Mouse (Mus musculus) hindbrain, postnatal 0 days (tissue): ENCODE measurements around the gene Prkcg. TPM values are rescaled to one million over a fixed set of nuclear protein-coding genes. Genes with fewer than 3 reads are reported as not detected.

Experiments used
- ATAC-seq: fragments of 200-750 bp; cut with Nextera tagmentation; 2 replicates; pipeline ENCODE4 v1.8.0; 2017; ENCODE audit warnings: mild to moderate bottlenecking, moderate TSS enrichment, moderate library complexity
- DNase-seq: peaks from one replicate; pipeline ENCODE4 v3.0.0-alpha.2; 2015; ENCODE audit warnings: low spot score
- H3K27ac ChIP-seq: fragments of 300-500 bp; sonication (generic); 2 replicates; pipeline ENCODE4 v1.5.1; 2014; ENCODE audit warnings: mild to moderate bottlenecking
- H3K27me3 ChIP-seq: fragments of 300-500 bp; sonication (generic); 2 replicates; pipeline ENCODE4 v1.6.1; 2014; ENCODE audit warnings: low read length, mixed read lengths; ENCODE audit not compliant: insufficient read depth
- H3K36me3 ChIP-seq: fragments of 300-500 bp; sonication (generic); 2 replicates; pipeline ENCODE4 v1.6.1; 2014; ENCODE audit warnings: low read length, mixed read lengths; ENCODE audit not compliant: insufficient read depth
- H3K4me1 ChIP-seq: fragments of 300-500 bp; sonication (generic); 2 replicates; pipeline ENCODE4 v1.6.1; 2014; ENCODE audit warnings: antibody characterized with exemption, low read length, mixed read lengths; ENCODE audit not compliant: insufficient read depth
- H3K4me2 ChIP-seq: fragments of 300-500 bp; sonication (generic); 2 replicates; pipeline ENCODE4 v1.6.1; 2014; ENCODE audit warnings: low read depth, mild to moderate bottlenecking, low read length, moderate library complexity, mixed read lengths
- H3K4me3 ChIP-seq: fragments of 300-500 bp; sonication (generic); 2 replicates; pipeline ENCODE4 v1.5.1; 2014; ENCODE audit warnings: low read length
- H3K9ac ChIP-seq: fragments of 300-500 bp; sonication (generic); replicated peaks from 2 replicates; pipeline ENCODE4 v1.6.1; 2014; ENCODE audit warnings: mild to moderate bottlenecking, low read length, moderate library complexity, mixed read lengths
- H3K9me3 ChIP-seq: fragments of 300-500 bp; sonication (generic); 2 replicates; pipeline ENCODE4 v1.6.1; 2016; ENCODE audit warnings: low read length, mixed read lengths
- CTCF ChIP-seq: IDR thresholded peaks from 2 replicates; pipeline ENCODE4 v1.5.1; 2016; ENCODE audit warnings: antibody characterized with exemption, control low read depth, low read depth
- WGBS: fragments of 180-500 bp; shearing (Covaris S2); extraction: QIAGEN DNeasy Blood & Tissue Kit; methylation state at CpG from one replicate; pipeline ENCODE4 v1.1.7; 2014; 5-methylcytosine and 5-hydroxymethylcytosine counted together
- polyA plus RNA-seq: library from polyadenylated mRNA; unstranded; fragments of >200 nt; fragmentation: Nextera tagmentation; extraction: Ambion mirVana; gene quantifications from 2 replicates; pipeline ENCODE4 v1.2.1, GENCODE M21; 2015
- total RNA-seq: library from RNA; depleted of rRNA; stranded (reverse); fragments of >200 nt; gene quantifications from 2 replicates; pipeline ENCODE4 v1.2.3, GENCODE M21; 2014

The Prkcg gene
- total and polyA plus RNA-seq, 2 experiments from 2014 or later: 4.2 to 8.0 TPM

- Histone ChIP-seq H3K4me1 (0 out of 2 replicates have a peak, but pooled peaks cover 5% of the 10 kb centered on the region), H3K27ac (no peak overlapping the region), H3K27me3 (no peaks in the 10 kb centered on the region; the same call in 1 of the 2 replicates), H3K4me3 (peak overlapping the region; percentile 55), H3K4me2 (peak overlapping the region; percentile 88), H3K9me3 (no peaks in the 10 kb centered on the region), H3K9ac (peak overlapping the region; percentile 54; the same call in 1 of the 2 replicates), H3K36me3 (peaks cover 6% of the 10 kb centered on the region; the same call in 1 of the 2 replicates)
- ATAC-seq: peak; percentile 36; the same call in 1 of the 2 replicates
- TF ChIP-seq CTCF: peak; percentile 77
- DNase-seq: peak; percentile 74
- under 1% methylated on average over 16 of the region's 16 CpGs for WGBS
Measured at GRCm38 (mm10) chr7:3302556-3303275, 13.7 kb downstream of the Prkcg start.

- H3K9me3 ChIP-seq: no peaks in the 10 kb centered on the region
- H3K4me2 ChIP-seq: peak overlapping the region; percentile 88
- peak overlapping the region; percentile 54 for H3K9ac ChIP-seq
- TF ChIP-seq CTCF: no peak
- H3K4me1 ChIP-seq: 0 out of 2 replicates have a peak, but pooled peaks cover 5% of the 10 kb centered on the region
- no peak overlapping the region for H3K27ac ChIP-seq
- peak overlapping the region; percentile 55 for H3K4me3 ChIP-seq
- no peaks in the 10 kb centered on the region; the same call in 1 of the 2 replicates for H3K27me3 ChIP-seq
- peak; percentile 73 for DNase-seq
- peak; percentile 61 for ATAC-seq
- 2% methylated on average over 27 of the region's 29 CpGs for WGBS
- peaks cover under 1% of the 10 kb centered on the region; the same call in 1 of the 2 replicates for H3K36me3 ChIP-seq
Measured at GRCm38 (mm10) chr7:3303276-3303781, 14.3 kb downstream of the Prkcg start.

- H3K4me1 ChIP-seq: 0 out of 2 replicates have a peak, but pooled peaks cover 5% of the 10 kb centered on the region
- WGBS: 3% methylated on average over 12 of the region's 12 CpGs
- no peak overlapping the region for H3K27ac ChIP-seq
- peak overlapping the region; percentile 55 for H3K4me3 ChIP-seq
- DNase-seq (no peak), ATAC-seq (peak; percentile 37)
- TF ChIP-seq CTCF: peak; percentile 19; the same call in 1 of the 2 replicates
- peak overlapping the region; percentile 54 for H3K9ac ChIP-seq
- H3K27me3 ChIP-seq: no peaks in the 10 kb centered on the region; the same call in 1 of the 2 replicates
- H3K9me3 ChIP-seq: no peaks in the 10 kb centered on the region
- no peaks in the 10 kb centered on the region for H3K36me3 ChIP-seq
- H3K4me2 ChIP-seq: peak overlapping the region; percentile 88
Measured at GRCm38 (mm10) chr7:3303789-3304188, 14.8 kb downstream of the Prkcg start.

GRCm38 (mm10) chr7:3304298-3304697, 15.3 kb downstream of the Prkcg start:
- ATAC-seq (peak; percentile 17; the same call in 1 of the 2 replicates), DNase-seq (peak; percentile 31)
- TF ChIP-seq CTCF: no peak
- Histone ChIP-seq H3K4me2 (peak overlapping the region; percentile 88), H3K4me3 (peak overlapping the region; percentile 55), H3K36me3 (no peaks in the 10 kb centered on the region), H3K4me1 (0 out of 2 replicates have a peak, but pooled peaks cover 5% of the 10 kb centered on the region), H3K9ac (peak overlapping the region; percentile 54; the same call in 1 of the 2 replicates), H3K9me3 (no peaks in the 10 kb centered on the region), H3K27me3 (no peaks in the 10 kb centered on the region; the same call in 1 of the 2 replicates), H3K27ac (no peak overlapping the region)
- 3% methylated on average over 8 of the region's 10 CpGs for WGBS

- no peak for DNase-seq
Measured at GRCm38 (mm10) chr7:3306400-3306799, 17.4 kb downstream of the Prkcg start.

GRCm38 (mm10) chr7:3308646-3309045, 19.7 kb downstream of the Prkcg start:
- no peak for TF ChIP-seq CTCF
- no peaks in the 10 kb centered on the region; the same call in 1 of the 2 replicates for H3K27me3 ChIP-seq
- H3K4me2 ChIP-seq: no peak overlapping the region
- no peaks in the 10 kb centered on the region for H3K36me3 ChIP-seq
- ATAC-seq: no peak
- H3K27ac ChIP-seq: no peak overlapping the region
- H3K4me3 ChIP-seq: no peak overlapping the region
- no peaks in the 10 kb centered on the region for H3K9me3 ChIP-seq
- no peak overlapping the region for H3K9ac ChIP-seq
- 76% methylated on average over 4 of the region's 4 CpGs for WGBS
- no peak for DNase-seq
- H3K4me1 ChIP-seq: 0 out of 2 replicates have a peak, but pooled peaks cover 5% of the 10 kb centered on the region

More at GRCm38 (mm10) chr7:3306400-3306799, 17.4 kb downstream of the Prkcg start:
- Histone ChIP-seq H3K27me3 (no peaks in the 10 kb centered on the region; the same call in 1 of the 2 replicates), H3K27ac (no peak overlapping the region), H3K9ac (no peak overlapping the region), H3K4me3 (no peak overlapping the region), H3K9me3 (no peaks in the 10 kb centered on the region), H3K4me2 (no peak overlapping the region), H3K36me3 (no peaks in the 10 kb centered on the region), H3K4me1 (0 out of 2 replicates have a peak, but pooled peaks cover 5% of the 10 kb centered on the region)
- 85% methylated on average over 3 of the region's 3 CpGs for WGBS
- no peak for ATAC-seq
- TF ChIP-seq CTCF: no peak
